Mouse (Mus musculus) heart, embryonic 16.5 days (tissue): ENCODE data around the gene Neo1. TPM values are rescaled to one million over a fixed set of nuclear protein-coding genes. Genes with fewer than 3 reads are reported as not detected.
"Not testable (repeated sequence)": the region's sequence is repeated elsewhere in the genome, so short reads cannot be mapped to it uniquely, and the experiment has no call there.

Source experiments
- ATAC-seq: fragments of 200-750 bp; cut with Nextera tagmentation; replicated peaks from 2 replicates; pipeline ENCODE4 v1.8.0; 2017; ENCODE audit warnings: moderate number of reproducible peaks; ENCODE audit not compliant: insufficient read depth, low FRiP score; ENCODE audit errors: extremely low read depth
- H3K27ac ChIP-seq: fragments of 300-500 bp; sonication (generic); 2 replicates; pipeline ENCODE4 v1.5.1; 2014; ENCODE audit warnings: mild to moderate bottlenecking, low read length, control low read depth, moderate library complexity
- H3K27me3 ChIP-seq: fragments of 300-500 bp; sonication (generic); 2 replicates; pipeline ENCODE4 v1.6.1; 2014; ENCODE audit warnings: low read length, mixed read lengths; ENCODE audit not compliant: control insufficient read depth, insufficient read depth
- H3K36me3 ChIP-seq: fragments of 300-500 bp; sonication (generic); 2 replicates; pipeline ENCODE4 v1.6.1; 2014; ENCODE audit not compliant: control insufficient read depth, insufficient read depth
- H3K4me1 ChIP-seq: fragments of 300-500 bp; sonication (generic); 2 replicates; pipeline ENCODE4 v1.6.1; 2014; ENCODE audit warnings: low read length, mixed read lengths; ENCODE audit not compliant: control insufficient read depth, insufficient read depth
- H3K4me2 ChIP-seq: fragments of 300-500 bp; sonication (generic); 2 replicates; pipeline ENCODE4 v1.6.1; 2014; ENCODE audit warnings: low read depth, mild to moderate bottlenecking, control low read depth, low read length
- H3K4me3 ChIP-seq: fragments of 300-500 bp; sonication (generic); 2 replicates; pipeline ENCODE4 v1.5.1; 2014; ENCODE audit warnings: mild to moderate bottlenecking, control low read depth, low read length
- H3K9ac ChIP-seq: fragments of 300-500 bp; sonication (generic); 2 replicates; pipeline ENCODE4 v1.6.1; 2014; ENCODE audit warnings: low read length, control low read depth
- H3K9me3 ChIP-seq: fragments of 300-500 bp; sonication (generic); replicated peaks from 2 replicates; pipeline ENCODE4 v1.6.1; 2016; ENCODE audit warnings: low read length; ENCODE audit not compliant: control insufficient read depth
- WGBS: fragments of 180-500 bp; shearing (Covaris S2); extraction: QIAGEN DNeasy Blood & Tissue Kit; methylation state at CpG from one replicate; pipeline ENCODE4 v1.1.7; 2014; 5-methylcytosine and 5-hydroxymethylcytosine counted together
- polyA plus RNA-seq: library from polyadenylated mRNA; unstranded; fragments of >200 nt; fragmentation: Nextera tagmentation; extraction: Ambion mirVana; gene quantifications from 2 replicates; pipeline ENCODE4 v1.2.1, GENCODE M21; 2015

Gene Neo1
- polyA plus RNA-seq, 1 experiment from 2014 or later = 21.8 TPM

DNA sequence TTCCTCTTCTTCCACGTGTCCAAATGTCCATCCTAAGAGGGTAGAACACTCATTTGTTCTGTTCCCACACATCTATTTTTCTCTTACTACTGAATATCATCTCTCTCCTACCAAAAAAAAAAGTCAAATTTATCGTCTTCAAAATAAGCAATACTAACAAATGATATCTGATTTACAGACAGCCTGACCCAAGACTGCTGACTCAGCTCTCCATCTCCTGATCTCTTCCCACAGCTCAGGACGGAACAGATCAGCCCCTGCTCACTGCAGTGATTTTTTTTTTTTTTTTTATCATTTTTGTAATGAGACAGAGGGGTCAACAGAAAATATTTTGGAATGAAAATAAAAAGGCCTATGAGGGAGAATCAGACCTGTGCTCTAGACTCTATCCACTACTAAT is 2.7 kb downstream of the Neo1 start:
- ATAC-seq = no peak
- Histone ChIP-seq H3K27ac (no peak overlapping the region), H3K4me3 (no peak overlapping the region), H3K4me1 (peaks cover 17% of the 10 kb centered on the region; the same call in 1 of the 2 replicates), H3K36me3 (no peaks in the 10 kb centered on the region), H3K27me3 (no peaks in the 10 kb centered on the region), H3K4me2 (no peak overlapping the region; the same call in 1 of the 2 replicates), H3K9me3 (peaks cover 8% of the 10 kb centered on the region; the same call in 1 of the 2 replicates), H3K9ac (no peak overlapping the region)
- WGBS = 51% methylated on average over 3 of the region's 3 CpGs

DNA sequence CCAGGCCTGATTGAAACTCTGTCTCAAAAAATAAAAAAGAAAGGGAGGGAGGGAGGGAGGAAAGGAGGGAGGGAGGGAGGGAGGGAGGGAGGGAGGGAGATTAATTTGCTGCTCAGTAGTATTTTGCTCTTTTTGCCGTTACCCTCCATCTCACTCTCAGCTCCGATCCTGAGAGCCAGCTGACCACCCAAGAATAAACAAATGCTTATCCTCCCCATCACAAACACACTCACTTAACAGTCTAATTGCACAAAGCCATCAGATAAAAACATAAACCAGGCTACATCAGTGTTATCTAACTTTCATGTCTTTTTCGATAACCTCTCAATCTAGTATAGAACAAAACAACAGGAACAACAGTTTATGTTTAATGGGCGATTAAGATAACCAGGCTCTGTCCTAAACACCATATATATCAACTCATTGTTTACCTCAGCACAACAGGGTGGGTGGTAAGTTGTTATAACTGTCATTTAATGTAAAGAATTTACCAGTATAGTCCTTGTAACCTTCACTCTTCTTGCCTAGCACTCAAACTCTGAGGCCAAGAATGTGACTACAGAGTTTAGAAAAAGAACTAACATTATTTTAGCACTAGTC is 11.9 kb downstream of the Neo1 start:
- no peaks in the 10 kb centered on the region for H3K27me3 ChIP-seq
- 69% methylated on average over 4 of the region's 4 CpGs for WGBS
- no peaks in the 10 kb centered on the region for H3K36me3 ChIP-seq
- H3K9me3 ChIP-seq = peaks cover 4% of the 10 kb centered on the region; the same call in 1 of the 2 replicates
- no peak overlapping the region for H3K9ac ChIP-seq
- ATAC-seq = no peak
- H3K4me1 ChIP-seq = peaks cover 2% of the 10 kb centered on the region; the same call in 1 of the 2 replicates
- H3K4me2 ChIP-seq = no peak overlapping the region
- H3K27ac ChIP-seq = no peak overlapping the region
- H3K4me3 ChIP-seq = no peak overlapping the region

DNA sequence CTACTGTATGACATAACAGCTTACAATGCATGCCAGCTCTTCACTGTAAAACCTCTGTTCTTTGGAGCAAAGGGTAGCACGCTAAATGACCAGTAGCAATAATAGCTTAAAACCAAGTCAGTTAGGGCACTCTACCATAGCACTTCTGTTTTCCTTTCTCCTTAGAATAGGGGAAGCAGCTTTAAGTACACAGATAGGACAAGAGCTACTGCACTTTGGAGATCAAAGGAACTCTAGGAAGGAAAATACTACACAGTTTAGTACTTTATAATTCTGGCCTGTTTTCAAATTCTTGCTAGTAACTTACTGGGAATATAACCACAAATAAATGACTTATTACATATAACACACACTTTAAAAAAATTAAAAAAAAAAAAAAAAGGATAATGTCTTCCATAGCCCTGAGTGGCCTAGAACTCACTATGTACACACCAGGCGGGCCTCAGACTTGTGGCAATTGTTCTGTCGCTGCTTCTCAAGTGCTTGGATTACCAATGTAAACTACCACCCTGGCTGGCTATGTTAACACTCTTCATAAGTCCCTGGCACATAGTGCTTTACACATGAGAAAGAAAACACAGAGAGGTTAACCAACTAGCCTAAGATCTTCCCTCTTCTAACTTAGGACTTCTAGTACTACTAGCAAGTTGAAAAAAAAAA is 20.1 kb downstream of the Neo1 start:
- H3K36me3 ChIP-seq = no peaks in the 10 kb centered on the region
- peaks cover 10% of the 10 kb centered on the region for H3K4me1 ChIP-seq
- H3K4me2 ChIP-seq = no peak overlapping the region
- no peaks in the 10 kb centered on the region for H3K9me3 ChIP-seq
- H3K27me3 ChIP-seq = no peaks in the 10 kb centered on the region
- no peak overlapping the region for H3K27ac ChIP-seq
- no peak overlapping the region for H3K9ac ChIP-seq
- 72% methylated on average over 3 of the region's 3 CpGs for WGBS
- ATAC-seq = no peak
- H3K4me3 ChIP-seq = no peak overlapping the region

DNA sequence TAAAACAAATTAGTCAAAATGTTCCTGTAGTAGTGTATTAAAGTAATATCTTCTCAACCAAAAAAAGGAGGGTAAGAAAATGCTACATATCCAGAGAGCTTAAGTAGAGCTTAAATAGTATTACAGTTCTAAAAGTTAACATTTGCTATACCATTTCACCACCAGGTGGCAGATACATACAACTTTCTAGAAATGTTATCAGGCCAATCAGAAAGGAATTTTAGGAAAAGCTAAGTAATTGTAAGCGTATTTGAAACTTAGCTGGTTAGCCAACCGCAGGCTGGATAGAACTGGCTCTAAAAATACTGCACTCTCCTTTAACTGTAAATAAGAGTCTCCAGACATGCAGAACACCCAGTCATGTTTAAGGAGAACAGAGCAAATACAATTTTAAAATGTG is 22.9 kb downstream of the Neo1 start:
- 11% methylated on average over 2 of the region's 2 CpGs for WGBS

DNA sequence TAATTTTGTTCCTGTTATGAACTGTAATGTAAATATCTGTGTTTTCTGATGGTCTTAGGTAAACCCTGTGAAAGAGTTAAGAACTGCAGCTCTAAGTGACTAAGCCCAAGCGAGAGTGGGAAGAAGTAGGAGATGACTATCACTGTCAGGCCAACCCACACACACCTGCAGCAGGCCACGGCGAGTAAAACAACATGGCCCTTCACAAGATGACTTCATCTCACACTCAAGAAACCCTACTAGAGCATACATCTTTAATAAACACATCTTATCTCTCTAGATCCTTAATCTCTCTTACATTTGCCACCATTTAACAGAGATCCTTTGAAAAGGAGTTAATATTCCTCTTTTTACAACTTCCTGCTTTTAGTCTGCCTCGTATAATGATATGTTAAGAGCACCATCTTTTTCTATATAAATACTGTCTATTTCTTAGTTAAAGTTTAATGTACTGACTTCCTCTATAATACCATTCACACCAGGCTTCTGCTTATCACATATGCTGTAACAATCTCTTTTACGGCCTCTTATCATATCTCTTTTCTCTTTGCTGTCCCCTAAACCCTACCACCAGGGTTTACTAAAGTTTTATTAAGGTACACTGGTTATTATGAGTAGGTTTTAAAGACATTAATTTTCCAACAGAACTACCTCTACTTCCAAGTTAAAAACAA is 46.8 kb downstream of the Neo1 start:
- Histone ChIP-seq H3K27me3 (no peaks in the 10 kb centered on the region), H3K4me1 (peaks cover 2% of the 10 kb centered on the region; the same call in 1 of the 2 replicates), H3K9ac (no peak overlapping the region), H3K27ac (no peak overlapping the region), H3K9me3 (no peaks in the 10 kb centered on the region), H3K36me3 (peaks cover 8% of the 10 kb centered on the region), H3K4me2 (no peak overlapping the region), H3K4me3 (no peak overlapping the region)
- ATAC-seq = no peak
- WGBS = 55% methylated on average over 5 of the region's 5 CpGs

More for the DNA sequence above, 22.9 kb downstream of the Neo1 start:
- ATAC-seq = no peak
- Histone ChIP-seq H3K27me3 (no peaks in the 10 kb centered on the region), H3K4me2 (peak overlapping the region; percentile 12; the same call in 1 of the 2 replicates), H3K9me3 (no peaks in the 10 kb centered on the region), H3K4me1 (peaks cover 7% of the 10 kb centered on the region), H3K27ac (no peak overlapping the region), H3K9ac (no peak overlapping the region), H3K36me3 (no peaks in the 10 kb centered on the region), H3K4me3 (no peak overlapping the region)

DNA sequence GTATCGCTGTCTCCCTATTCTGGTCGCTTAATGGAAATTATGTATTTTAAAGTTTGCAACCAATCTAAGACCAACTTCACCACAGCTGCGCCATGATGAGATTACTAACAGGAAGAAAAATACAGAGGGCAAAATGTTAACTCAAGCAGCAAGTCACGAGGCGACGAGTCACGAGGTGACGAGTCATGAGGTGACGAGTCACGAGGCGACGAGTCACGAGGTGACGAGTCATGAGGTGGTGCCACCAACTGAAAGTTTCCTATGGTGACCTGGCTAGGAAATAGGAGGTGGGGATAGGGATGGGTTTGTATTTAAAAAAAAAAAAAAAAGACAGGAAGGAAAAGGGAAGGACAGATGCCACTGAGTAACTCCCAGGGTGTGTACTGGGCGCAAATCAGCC is 57.2 kb downstream of the Neo1 start:
- Histone ChIP-seq H3K4me3 (no peak overlapping the region), H3K9me3 (no peaks in the 10 kb centered on the region), H3K27me3 (no peaks in the 10 kb centered on the region), H3K4me1 (0 out of 2 replicates have a peak, but pooled peaks cover 2% of the 10 kb centered on the region), H3K27ac (no peak overlapping the region), H3K36me3 (peaks cover 4% of the 10 kb centered on the region; the same call in 1 of the 2 replicates), H3K4me2 (no peak overlapping the region), H3K9ac (no peak overlapping the region)
- ATAC-seq = no peak
- 70% methylated on average over 15 of the region's 15 CpGs for WGBS

DNA sequence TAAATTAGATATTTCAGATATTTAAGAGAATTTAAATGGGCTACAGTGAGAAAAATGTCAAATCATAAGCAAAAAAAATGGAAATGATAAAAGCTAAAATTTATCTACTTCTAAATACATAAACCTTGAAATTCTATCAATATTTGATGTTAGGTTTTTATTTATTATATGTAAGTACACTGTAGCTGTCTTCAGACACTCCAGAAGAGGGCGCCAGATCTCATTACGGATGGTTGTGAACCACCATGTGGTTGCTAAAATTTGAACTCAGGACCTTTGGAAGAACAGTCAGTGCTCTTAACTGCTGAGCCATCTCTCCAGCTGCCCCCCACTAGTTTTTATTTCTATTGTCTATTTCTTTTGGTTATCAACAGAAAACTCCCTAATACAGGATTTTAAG is 65.1 kb downstream of the Neo1 start:
- not testable (repeated sequence) for H3K27ac ChIP-seq, H3K9me3 ChIP-seq, H3K4me3 ChIP-seq, H3K27me3 ChIP-seq, H3K4me1 ChIP-seq, H3K4me2 ChIP-seq, ATAC-seq, H3K9ac ChIP-seq, H3K36me3 ChIP-seq
- WGBS = 86% methylated on average over 2 of the region's 2 CpGs

DNA sequence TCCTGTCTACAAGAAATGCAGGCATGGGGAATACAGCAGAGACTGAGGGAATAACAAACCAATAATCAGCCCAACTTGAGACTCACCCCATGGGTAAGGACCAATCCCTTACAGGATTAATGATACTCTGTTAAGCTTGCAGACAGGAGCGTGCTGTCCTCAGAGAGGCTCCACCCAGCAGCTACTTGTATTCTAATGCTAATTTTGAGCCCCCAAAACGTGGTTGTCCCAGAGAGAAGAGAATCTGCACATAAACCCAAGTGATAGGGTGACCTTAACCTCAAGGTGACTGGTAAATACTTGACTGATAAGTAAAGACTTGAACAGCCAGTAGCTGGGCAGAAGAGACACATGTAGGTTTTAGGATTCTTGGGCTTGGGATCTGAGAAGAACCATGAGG is 68.9 kb downstream of the Neo1 start:
- 61% methylated on average over 2 of the region's 2 CpGs for WGBS
- no peaks in the 10 kb centered on the region for H3K9me3 ChIP-seq
- H3K9ac ChIP-seq = no peak overlapping the region
- no peaks in the 10 kb centered on the region for H3K4me1 ChIP-seq
- H3K4me2 ChIP-seq = no peak overlapping the region
- no peaks in the 10 kb centered on the region for H3K27me3 ChIP-seq
- H3K4me3 ChIP-seq = no peak overlapping the region
- H3K27ac ChIP-seq = no peak overlapping the region
- H3K36me3 ChIP-seq = no peaks in the 10 kb centered on the region
- ATAC-seq = no peak

DNA sequence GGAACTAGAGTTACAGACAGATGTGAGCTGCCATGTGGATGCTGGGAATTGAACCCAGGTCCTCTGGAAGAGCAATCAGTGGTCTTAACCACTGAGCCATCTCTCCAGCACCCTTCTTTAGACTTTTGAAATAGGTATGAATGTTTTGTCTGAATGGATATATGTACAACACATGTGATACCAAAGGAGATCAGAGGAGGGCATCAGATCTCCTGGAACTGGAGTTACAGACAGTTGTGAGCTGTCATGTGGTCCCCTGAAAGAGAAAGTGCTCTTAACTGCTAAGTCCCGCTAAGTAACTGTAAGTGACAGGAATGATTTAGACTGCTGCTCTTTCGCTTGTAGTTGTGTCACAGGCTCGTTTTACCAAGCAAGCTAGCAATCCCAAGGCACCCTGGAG is 80.7 kb downstream of the Neo1 start:
- H3K36me3 ChIP-seq = peaks cover 9% of the 10 kb centered on the region
- 59% methylated on average over 3 of the region's 3 CpGs for WGBS

More for the DNA sequence above, 80.7 kb downstream of the Neo1 start:
- peaks cover 2% of the 10 kb centered on the region; the same call in 1 of the 2 replicates for H3K9me3 ChIP-seq
- no peaks in the 10 kb centered on the region for H3K4me1 ChIP-seq
- H3K4me3 ChIP-seq = no peak overlapping the region
- no peak overlapping the region for H3K9ac ChIP-seq
- H3K27me3 ChIP-seq = no peaks in the 10 kb centered on the region
- ATAC-seq = no peak
- H3K27ac ChIP-seq = no peak overlapping the region
- no peak overlapping the region for H3K4me2 ChIP-seq
